Mouse (Mus musculus) forebrain, embryonic 16.5 days (tissue): ENCODE results near the gene Dlgap4. TPM values are rescaled to one million over a fixed set of nuclear protein-coding genes. Genes with fewer than 3 reads are reported as not detected.

Experiments used
- ATAC-seq: fragments of 200-750 bp; cut with Nextera tagmentation; 2 replicates; pipeline ENCODE4 v1.8.0; 2017; ENCODE audit warnings: mild to moderate bottlenecking, moderate library complexity
- H3K27ac ChIP-seq: fragments of 300-500 bp; sonication (generic); 2 replicates; pipeline ENCODE4 v1.5.1; 2014; ENCODE audit warnings: low read length, control low read depth
- H3K27me3 ChIP-seq: fragments of 300-500 bp; sonication (generic); replicated peaks from 2 replicates; pipeline ENCODE4 v1.6.1; 2014; ENCODE audit warnings: low read length; ENCODE audit not compliant: control insufficient read depth, insufficient read depth
- H3K36me3 ChIP-seq: fragments of 300-500 bp; sonication (generic); 2 replicates; pipeline ENCODE4 v1.6.1; 2014; ENCODE audit not compliant: control insufficient read depth, insufficient read depth
- H3K4me1 ChIP-seq: fragments of 300-500 bp; sonication (generic); replicated peaks from 2 replicates; pipeline ENCODE4 v1.6.1; 2014; ENCODE audit warnings: low read length; ENCODE audit not compliant: control insufficient read depth, insufficient read depth
- H3K4me2 ChIP-seq: fragments of 300-500 bp; sonication (generic); 2 replicates; pipeline ENCODE4 v1.6.1; 2014; ENCODE audit warnings: mild to moderate bottlenecking, low read length, control low read depth
- H3K4me3 ChIP-seq: fragments of 300-500 bp; sonication (generic); replicated peaks from 2 replicates; pipeline ENCODE4 v1.5.1; 2014; ENCODE audit warnings: mild to moderate bottlenecking, low read length, control low read depth
- H3K9ac ChIP-seq: fragments of 300-500 bp; sonication (generic); replicated peaks from 2 replicates; pipeline ENCODE4 v1.6.1; 2014; ENCODE audit warnings: low read depth, low read length, control low read depth
- H3K9me3 ChIP-seq: fragments of 300-500 bp; sonication (generic); 2 replicates; pipeline ENCODE4 v1.6.1; 2016; ENCODE audit warnings: low read length; ENCODE audit not compliant: control insufficient read depth
- WGBS: fragments of 180-500 bp; shearing (Covaris S2); extraction: QIAGEN DNeasy Blood & Tissue Kit; methylation state at CpG from one replicate; pipeline ENCODE4 v1.1.7; 2014; 5-methylcytosine and 5-hydroxymethylcytosine counted together
- polyA plus RNA-seq: library from polyadenylated mRNA; unstranded; fragments of >200 nt; fragmentation: Nextera tagmentation; extraction: Ambion mirVana; gene quantifications from 2 replicates; pipeline ENCODE4 v1.2.1, GENCODE M21; 2015

Gene Dlgap4
- polyA plus RNA-seq, 1 experiment from 2014 or later: 361 TPM

- Histone ChIP-seq H3K36me3 (no peaks in the 10 kb centered on the region), H3K4me1 (peaks cover 32% of the 10 kb centered on the region), H3K27ac (no peak overlapping the region), H3K9ac (peak overlapping the region; percentile 91), H3K9me3 (no peaks in the 10 kb centered on the region), H3K27me3 (peaks cover 11% of the 10 kb centered on the region; the same call in 1 of the 2 replicates), H3K4me3 (peak overlapping the region; percentile 75), H3K4me2 (peak overlapping the region; percentile 95)
- 1% methylated on average over 18 of the region's 18 CpGs for WGBS
- ATAC-seq: peak; percentile 19
These were observed 702 bp downstream of the Dlgap4 start for GRCm38 (mm10) chr2:156614258-156614556.

DNA sequence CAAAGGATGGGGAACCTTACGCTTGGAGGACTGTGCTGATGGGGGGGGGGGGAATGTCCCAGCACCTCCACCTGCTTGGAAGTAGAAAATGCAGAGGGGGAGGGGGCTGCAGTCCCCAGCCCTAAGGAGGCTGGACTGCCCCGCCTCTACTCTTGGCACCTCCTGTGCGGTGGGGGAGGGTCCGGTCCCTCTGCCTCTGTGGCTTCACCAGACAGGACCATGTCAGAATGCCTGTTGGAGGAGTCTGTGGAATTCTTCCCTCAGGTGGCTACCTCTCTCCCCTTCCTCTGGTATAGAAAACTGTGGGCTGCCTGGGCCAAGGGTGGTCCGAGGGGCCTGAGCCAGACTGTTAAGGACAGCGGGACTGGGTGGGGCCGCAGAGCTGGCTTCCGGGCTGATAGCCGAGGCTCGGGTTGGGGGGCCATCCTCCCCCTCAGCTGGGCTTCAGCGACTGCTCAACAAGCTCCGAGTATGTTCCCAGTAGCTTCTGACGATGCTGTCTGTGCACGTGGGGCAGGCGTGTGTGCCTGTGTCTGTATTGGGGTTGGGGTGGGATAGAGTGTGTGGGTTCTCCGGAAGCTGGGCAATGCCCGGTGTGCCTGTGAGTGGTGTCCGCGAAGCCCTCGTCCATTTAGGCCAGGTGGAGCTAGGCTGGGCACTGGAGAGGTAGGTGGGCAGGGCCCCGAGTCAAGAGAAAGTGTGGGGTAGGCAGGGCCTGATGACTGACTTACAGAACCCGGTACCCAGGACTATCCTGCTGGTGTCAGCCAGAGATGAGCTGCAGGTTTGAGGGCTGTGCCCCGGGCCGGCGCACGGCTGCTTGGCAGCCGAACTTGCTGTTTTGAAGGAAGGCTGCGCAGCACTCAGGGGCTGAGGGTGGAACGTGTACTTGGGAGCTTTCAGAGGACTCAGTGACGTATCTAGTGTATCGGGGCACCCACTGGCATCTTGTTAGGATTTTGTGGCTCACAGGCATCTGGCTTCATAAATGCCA, 1.5 kb downstream of the Dlgap4 start:
- Histone ChIP-seq H3K4me2 (peak overlapping the region; percentile 95), H3K9me3 (no peaks in the 10 kb centered on the region), H3K36me3 (no peaks in the 10 kb centered on the region), H3K4me1 (peaks cover 32% of the 10 kb centered on the region), H3K9ac (peak overlapping the region; percentile 91), H3K27ac (no peak overlapping the region), H3K27me3 (peaks cover 11% of the 10 kb centered on the region; the same call in 1 of the 2 replicates), H3K4me3 (peak overlapping the region; percentile 75)
- 9% methylated on average over 31 of the region's 31 CpGs for WGBS
- peak; percentile 16; the same call in 1 of the 2 replicates for ATAC-seq

DNA sequence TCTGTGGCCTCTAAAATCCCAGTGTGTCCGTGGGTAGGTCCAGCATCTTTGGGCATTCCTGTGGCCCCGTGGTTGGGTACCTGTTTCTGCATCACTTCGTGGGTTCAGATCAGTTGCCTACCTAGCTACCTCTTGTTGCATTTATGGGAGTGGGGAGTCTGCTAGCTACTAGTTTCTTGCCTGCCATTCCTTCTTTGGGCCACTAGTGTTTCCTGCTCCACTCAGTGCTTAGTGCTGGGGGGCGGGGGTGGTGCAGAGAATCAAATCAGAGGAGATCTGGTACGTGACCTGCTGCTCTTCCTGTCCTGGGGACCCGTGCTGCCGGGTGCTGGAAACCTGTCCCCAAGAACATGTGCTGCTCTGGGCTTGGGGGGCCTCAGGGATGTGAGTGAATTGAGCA, 3.0 kb downstream of the Dlgap4 start:
- ATAC-seq: no peak
- no peaks in the 10 kb centered on the region for H3K36me3 ChIP-seq
- H3K9ac ChIP-seq: no peak overlapping the region
- peaks cover 11% of the 10 kb centered on the region; the same call in 1 of the 2 replicates for H3K27me3 ChIP-seq
- no peak overlapping the region for H3K4me2 ChIP-seq
- H3K9me3 ChIP-seq: no peaks in the 10 kb centered on the region
- peaks cover 32% of the 10 kb centered on the region for H3K4me1 ChIP-seq
- H3K4me3 ChIP-seq: no peak overlapping the region
- H3K27ac ChIP-seq: no peak overlapping the region
- WGBS: 80% methylated on average over 7 of the region's 7 CpGs

- Histone ChIP-seq H3K9ac (no peak overlapping the region), H3K27me3 (peaks cover 7% of the 10 kb centered on the region; the same call in 1 of the 2 replicates), H3K4me1 (peaks cover 32% of the 10 kb centered on the region), H3K36me3 (no peaks in the 10 kb centered on the region), H3K27ac (no peak overlapping the region), H3K4me2 (no peak overlapping the region), H3K9me3 (no peaks in the 10 kb centered on the region), H3K4me3 (no peak overlapping the region)
- no peak for ATAC-seq
- 20% methylated on average over 11 of the region's 11 CpGs for WGBS
These were observed 4.0 kb downstream of the Dlgap4 start for GRCm38 (mm10) chr2:156617536-156617935.

GRCm38 (mm10) chr2:156620874-156621273, 7.4 kb downstream of the Dlgap4 start:
- Histone ChIP-seq H3K4me1 (peaks cover 10% of the 10 kb centered on the region; the same call in 1 of the 2 replicates), H3K9ac (no peak overlapping the region), H3K4me3 (no peak overlapping the region), H3K4me2 (no peak overlapping the region), H3K9me3 (no peaks in the 10 kb centered on the region), H3K27ac (no peak overlapping the region), H3K27me3 (0 out of 2 replicates have a peak, but pooled peaks cover 3% of the 10 kb centered on the region), H3K36me3 (no peaks in the 10 kb centered on the region)
- ATAC-seq: no peak
- 82% methylated on average over 8 of the region's 8 CpGs for WGBS

- H3K9ac ChIP-seq: no peak overlapping the region
- peaks cover 9% of the 10 kb centered on the region; the same call in 1 of the 2 replicates for H3K4me1 ChIP-seq
- WGBS: 39% methylated on average over 5 of the region's 5 CpGs
- no peaks in the 10 kb centered on the region for H3K9me3 ChIP-seq
- no peak overlapping the region for H3K4me3 ChIP-seq
- no peak overlapping the region for H3K4me2 ChIP-seq
- H3K27ac ChIP-seq: no peak overlapping the region
- H3K36me3 ChIP-seq: no peaks in the 10 kb centered on the region
- H3K27me3 ChIP-seq: 0 out of 2 replicates have a peak, but pooled peaks cover 3% of the 10 kb centered on the region
- no peak for ATAC-seq
These were observed 7.9 kb downstream of the Dlgap4 start for GRCm38 (mm10) chr2:156621449-156621848.

GRCm38 (mm10) chr2:156622192-156622591, 8.7 kb downstream of the Dlgap4 start:
- ATAC-seq: no peak
- WGBS: 92% methylated on average over 6 of the region's 6 CpGs

GRCm38 (mm10) chr2:156623246-156623645, 9.7 kb downstream of the Dlgap4 start:
- H3K4me2 ChIP-seq: no peak overlapping the region
- H3K27ac ChIP-seq: no peak overlapping the region
- H3K9ac ChIP-seq: no peak overlapping the region
- no peak overlapping the region for H3K4me3 ChIP-seq
- ATAC-seq: no peak
- H3K27me3 ChIP-seq: no peaks in the 10 kb centered on the region
- no peaks in the 10 kb centered on the region for H3K4me1 ChIP-seq
- 82% methylated on average over 2 of the region's 2 CpGs for WGBS
- no peaks in the 10 kb centered on the region for H3K36me3 ChIP-seq
- no peaks in the 10 kb centered on the region for H3K9me3 ChIP-seq

More at GRCm38 (mm10) chr2:156622192-156622591, 8.7 kb downstream of the Dlgap4 start:
- Histone ChIP-seq H3K27me3 (no peaks in the 10 kb centered on the region), H3K4me2 (no peak overlapping the region), H3K4me3 (no peak overlapping the region), H3K9ac (no peak overlapping the region), H3K4me1 (peaks cover 4% of the 10 kb centered on the region; the same call in 1 of the 2 replicates), H3K9me3 (no peaks in the 10 kb centered on the region), H3K27ac (no peak overlapping the region), H3K36me3 (no peaks in the 10 kb centered on the region)

GRCm38 (mm10) chr2:156625307-156625706, 11.8 kb downstream of the Dlgap4 start:
- WGBS: 92% methylated on average over 18 of the region's 18 CpGs
- no peak for ATAC-seq

More at GRCm38 (mm10) chr2:156625307-156625706, 11.8 kb downstream of the Dlgap4 start:
- H3K27ac ChIP-seq: no peak overlapping the region
- no peaks in the 10 kb centered on the region for H3K27me3 ChIP-seq
- H3K4me1 ChIP-seq: no peaks in the 10 kb centered on the region
- no peaks in the 10 kb centered on the region for H3K9me3 ChIP-seq
- no peak overlapping the region for H3K9ac ChIP-seq
- H3K36me3 ChIP-seq: no peaks in the 10 kb centered on the region
- H3K4me3 ChIP-seq: no peak overlapping the region
- H3K4me2 ChIP-seq: no peak overlapping the region
